Mouse (Mus musculus): ENCODE measurements at regions not wholly inside any gene's neighbourhood (a gene's known extent, or its start where the extent isn't known, plus 50 kb on each side); places are given as distances from the start of the nearest gene placed in this dataset.

DNA sequence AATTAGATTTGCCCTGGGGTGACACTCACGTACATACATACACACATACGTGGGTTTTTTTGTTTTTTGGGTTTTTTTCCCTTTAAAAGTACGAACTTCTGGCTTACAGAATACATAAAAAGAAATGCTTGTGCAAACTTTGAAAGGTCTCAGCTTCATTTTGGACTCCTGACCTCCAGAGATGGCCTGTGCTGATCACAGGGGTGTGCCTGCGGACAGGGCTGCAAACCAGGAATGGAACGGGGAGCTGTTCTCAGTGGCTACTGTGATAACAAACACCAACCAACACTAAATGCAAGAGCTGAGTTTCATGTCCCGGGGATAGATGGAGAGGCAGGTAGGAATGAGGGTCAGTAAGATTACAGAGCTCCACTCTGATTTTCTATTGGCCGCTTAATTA lies 134.3 kb upstream of the Man2a1 start:
- no peak overlapping the region for H3K4me3 ChIP-seq (replicated peaks)
- H3K4me1 ChIP-seq: no peaks in the 10 kb centered on the region
- WGBS: 65% methylated on average over 7 of the region's 7 CpGs
- no peaks in the 10 kb centered on the region for H3K9me3 ChIP-seq
- no peak overlapping the region for H3K4me2 ChIP-seq
- no peaks in the 10 kb centered on the region for H3K27me3 ChIP-seq (replicated peaks)
- H3K9ac ChIP-seq: no peak overlapping the region
- no peak for ATAC-seq (ENCODE audit: insufficient read depth, low FRiP score, low read depth)
- no peaks in the 10 kb centered on the region for H3K36me3 ChIP-seq
- no peak overlapping the region for H3K27ac ChIP-seq

DNA sequence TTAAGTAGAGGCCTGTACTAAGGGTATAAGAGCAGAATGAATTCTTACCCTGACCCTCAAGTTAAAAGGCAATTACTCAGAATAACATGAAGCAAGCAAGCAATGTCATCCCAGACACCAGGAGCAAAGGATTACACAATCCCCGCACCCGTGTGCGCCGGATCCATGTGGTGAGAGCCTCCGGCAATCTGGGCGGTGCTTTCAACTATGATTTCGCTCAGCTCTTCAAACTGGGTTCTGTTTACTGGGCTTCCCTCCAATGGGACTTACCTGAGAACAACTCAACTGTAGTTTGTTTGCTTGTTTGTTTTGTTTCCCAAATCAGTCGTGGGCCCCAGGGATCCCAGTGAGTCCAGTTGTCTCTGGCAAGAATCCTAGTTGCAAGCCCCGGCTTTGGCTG lies 133.8 kb upstream of the Man2a1 start:
- WGBS: 72% methylated on average over 9 of the region's 9 CpGs
- H3K4me2 ChIP-seq: no peak overlapping the region
- no peaks in the 10 kb centered on the region for H3K27me3 ChIP-seq (replicated peaks)
- no peak overlapping the region for H3K4me3 ChIP-seq (replicated peaks)
- ATAC-seq (ENCODE audit: insufficient read depth, low FRiP score, low read depth): no peak
- H3K9me3 ChIP-seq: no peaks in the 10 kb centered on the region
- H3K27ac ChIP-seq: no peak overlapping the region
- H3K4me1 ChIP-seq: no peaks in the 10 kb centered on the region
- no peaks in the 10 kb centered on the region for H3K36me3 ChIP-seq
- no peak overlapping the region for H3K9ac ChIP-seq

DNA sequence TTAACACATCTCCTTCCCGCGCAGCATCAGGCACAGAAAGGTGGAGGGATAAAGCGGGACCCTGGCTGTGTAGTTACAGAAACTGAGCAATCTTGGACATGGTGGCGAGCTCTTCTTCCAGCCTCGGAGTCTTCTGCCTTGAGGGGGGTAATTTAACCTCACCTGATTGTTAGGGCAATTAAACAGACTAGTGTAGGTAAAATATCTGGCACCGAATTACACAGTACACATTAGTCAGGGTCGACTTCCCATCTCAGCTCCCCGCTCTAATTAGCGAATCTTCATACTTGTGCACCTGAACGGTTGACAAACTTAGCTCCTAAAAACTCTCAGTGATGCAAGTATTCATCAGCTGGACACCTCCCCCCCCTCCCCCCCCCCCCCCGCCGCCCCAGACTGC lies 133.2 kb upstream of the Man2a1 start:
- no peak for ATAC-seq (ENCODE audit: insufficient read depth, low FRiP score, low read depth)
- Histone ChIP-seq H3K9me3 (no peaks in the 10 kb centered on the region), H3K27ac (no peak overlapping the region), H3K4me3 (replicated peaks) (no peak overlapping the region), H3K4me2 (no peak overlapping the region), H3K9ac (no peak overlapping the region), H3K27me3 (replicated peaks) (no peaks in the 10 kb centered on the region), H3K4me1 (no peaks in the 10 kb centered on the region), H3K36me3 (no peaks in the 10 kb centered on the region)
- 80% methylated on average over 10 of the region's 12 CpGs for WGBS

DNA sequence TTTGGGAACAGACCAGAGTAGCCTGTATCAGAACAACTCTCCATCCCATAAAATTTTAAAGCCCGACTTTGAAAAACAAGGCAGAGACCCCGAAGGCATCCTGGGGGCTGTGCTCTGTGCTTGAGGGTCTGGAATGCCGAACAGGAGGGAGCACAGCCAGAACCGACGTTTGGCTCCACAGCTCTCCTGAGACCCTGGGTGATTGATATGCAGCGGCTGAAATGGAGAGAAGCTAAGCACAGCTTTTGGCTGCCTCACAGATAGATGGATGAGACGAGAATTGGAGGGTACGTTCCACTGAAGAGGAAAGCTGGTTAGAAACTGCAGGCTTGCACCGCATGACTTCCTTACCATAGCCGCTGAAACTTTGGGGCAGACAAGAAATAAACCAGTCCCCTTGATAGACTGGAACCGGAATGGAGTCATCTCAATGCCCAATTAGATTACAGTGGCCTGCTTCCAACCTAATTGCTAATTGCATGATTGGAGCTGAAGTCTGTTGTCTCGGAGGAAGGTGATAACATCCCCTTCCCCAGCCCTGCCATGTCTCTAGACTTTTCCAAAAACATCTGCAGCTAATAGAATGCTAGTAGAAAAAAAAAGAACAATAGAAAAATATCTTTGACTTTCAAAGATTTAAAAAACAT lies 130.7 kb upstream of the Man2a1 start:
- H3K27me3 ChIP-seq (replicated peaks): no peaks in the 10 kb centered on the region
- ATAC-seq (ENCODE audit: insufficient read depth, low FRiP score, low read depth): no peak; the same call in 1 of the 2 replicates
- H3K4me2 ChIP-seq: peak overlapping the region; percentile 21; the same call in 1 of the 2 replicates
- no peaks in the 10 kb centered on the region for H3K36me3 ChIP-seq
- WGBS: 33% methylated on average over 12 of the region's 12 CpGs
- H3K27ac ChIP-seq: no peak overlapping the region
- no peaks in the 10 kb centered on the region for H3K9me3 ChIP-seq
- no peak overlapping the region for H3K9ac ChIP-seq
- H3K4me3 ChIP-seq (replicated peaks): no peak overlapping the region
- no peaks in the 10 kb centered on the region for H3K4me1 ChIP-seq

DNA sequence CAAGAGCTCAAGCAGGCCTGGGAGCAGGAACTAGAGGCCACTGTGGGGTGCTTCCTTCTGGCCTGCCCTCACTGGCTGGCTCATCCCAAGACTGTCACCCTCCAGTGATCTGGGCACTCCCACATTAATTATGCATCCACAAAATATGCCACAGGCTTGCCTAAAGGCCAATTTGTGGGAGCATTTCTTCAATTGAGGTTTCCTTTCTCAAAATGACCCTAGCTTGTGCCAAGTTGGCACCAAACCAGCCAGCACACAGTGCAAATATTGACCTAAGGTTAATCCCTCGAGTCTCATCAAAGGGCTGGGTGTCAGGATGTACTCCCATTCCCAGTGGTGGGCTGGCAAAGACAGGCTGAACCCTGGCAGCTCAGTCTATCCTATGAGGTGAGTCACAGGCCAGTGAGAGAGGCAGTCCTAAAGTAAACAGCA lies 119.9 kb upstream of the Man2a1 start:
- no peaks in the 10 kb centered on the region for H3K27me3 ChIP-seq (replicated peaks)
- no peak for ATAC-seq (ENCODE audit: insufficient read depth, low FRiP score, low read depth)
- H3K27ac ChIP-seq: no peak overlapping the region
- 0 out of 2 replicates have a peak, but pooled peaks cover 3% of the 10 kb centered on the region for H3K4me1 ChIP-seq
- no peaks in the 10 kb centered on the region for H3K36me3 ChIP-seq
- no peaks in the 10 kb centered on the region for H3K9me3 ChIP-seq
- H3K4me3 ChIP-seq (replicated peaks): no peak overlapping the region
- 26% methylated on average over 1 of the region's 1 CpGs for WGBS
- H3K4me2 ChIP-seq: no peak overlapping the region
- no peak overlapping the region for H3K9ac ChIP-seq

DNA sequence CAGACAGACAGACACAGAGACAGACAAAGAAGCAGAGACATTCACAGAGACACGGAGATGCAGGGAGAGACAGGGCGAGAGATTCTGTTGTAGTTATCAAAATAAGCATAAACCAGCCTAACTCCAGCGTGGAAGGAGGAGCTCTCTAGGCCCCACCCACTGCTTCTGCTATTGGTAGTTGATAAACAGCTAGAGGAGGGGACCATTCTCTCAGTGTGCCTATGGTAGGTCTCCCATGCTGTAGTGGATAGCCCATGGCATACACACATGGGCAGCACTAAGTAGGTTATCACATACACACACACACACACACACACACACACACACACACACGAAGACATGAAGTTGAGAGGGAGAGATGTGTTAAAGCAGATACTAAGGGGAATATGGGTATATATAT lies 115.7 kb upstream of the Man2a1 start:
- Histone ChIP-seq H3K4me2 (no peak overlapping the region), H3K36me3 (no peaks in the 10 kb centered on the region), H3K27me3 (replicated peaks) (no peaks in the 10 kb centered on the region), H3K4me1 (0 out of 2 replicates have a peak, but pooled peaks cover 3% of the 10 kb centered on the region), H3K4me3 (replicated peaks) (no peak overlapping the region), H3K27ac (no peak overlapping the region), H3K9me3 (no peaks in the 10 kb centered on the region), H3K9ac (no peak overlapping the region)
- ATAC-seq (ENCODE audit: insufficient read depth, low FRiP score, low read depth): no peak
- 88% methylated on average over 4 of the region's 4 CpGs for WGBS

DNA sequence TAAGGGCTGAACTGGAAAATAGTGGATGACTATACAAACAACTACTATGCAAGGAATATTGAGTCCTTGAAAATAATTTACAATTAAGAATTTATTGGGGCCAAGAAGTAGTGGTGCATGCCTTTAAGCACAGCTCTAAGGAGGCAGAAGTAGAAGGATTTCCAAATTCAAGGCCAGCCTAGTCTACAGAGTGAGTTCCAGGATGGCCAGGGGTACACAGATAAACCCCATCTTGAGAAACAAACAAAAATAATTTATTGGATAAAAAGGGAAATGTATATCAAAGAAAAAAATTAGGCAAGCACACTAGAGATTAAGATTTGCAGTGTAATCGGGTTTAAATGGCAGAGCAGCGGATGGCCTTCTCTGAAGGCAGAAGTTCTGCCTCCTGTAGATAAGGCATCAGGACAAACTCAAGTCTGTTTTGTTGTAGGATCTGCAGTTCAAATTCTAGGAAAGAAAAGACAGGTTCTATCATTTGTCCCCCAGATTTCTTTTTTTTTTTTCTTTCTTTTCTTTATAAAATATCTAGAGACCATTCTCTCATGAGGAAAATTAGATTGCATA lies 110.7 kb upstream of the Man2a1 start:
- Histone ChIP-seq H3K9ac (no peak overlapping the region), H3K4me3 (replicated peaks) (no peak overlapping the region), H3K36me3 (no peaks in the 10 kb centered on the region), H3K4me2 (no peak overlapping the region), H3K4me1 (no peaks in the 10 kb centered on the region), H3K9me3 (no peaks in the 10 kb centered on the region), H3K27me3 (replicated peaks) (no peaks in the 10 kb centered on the region), H3K27ac (no peak overlapping the region)
- 84% methylated on average over 2 of the region's 2 CpGs for WGBS
- no peak for ATAC-seq (ENCODE audit: insufficient read depth, low FRiP score, low read depth)

DNA sequence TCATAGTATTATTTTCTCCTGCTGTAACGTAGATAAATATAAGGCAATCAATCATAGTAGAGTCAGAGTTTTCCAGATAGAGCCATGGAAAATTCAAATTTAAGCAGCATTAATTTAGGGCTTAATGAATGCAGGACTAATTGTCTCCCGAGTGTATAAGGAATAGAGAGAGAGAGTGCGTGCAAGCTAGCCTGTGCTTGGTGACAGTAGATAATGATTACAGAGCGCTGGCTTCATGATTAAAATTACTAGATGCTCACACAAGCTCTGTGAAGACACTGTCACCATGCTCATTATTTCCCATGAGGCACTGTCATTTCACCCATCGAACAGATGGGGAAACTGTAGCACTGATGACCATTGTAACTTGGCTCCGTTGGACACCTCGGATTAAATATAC lies 109.9 kb upstream of the Man2a1 start:
- Histone ChIP-seq H3K4me1 (no peaks in the 10 kb centered on the region), H3K27me3 (replicated peaks) (no peaks in the 10 kb centered on the region), H3K9ac (no peak overlapping the region), H3K27ac (no peak overlapping the region), H3K36me3 (no peaks in the 10 kb centered on the region), H3K9me3 (no peaks in the 10 kb centered on the region), H3K4me2 (no peak overlapping the region), H3K4me3 (replicated peaks) (no peak overlapping the region)
- WGBS: 89% methylated on average over 7 of the region's 7 CpGs
- ATAC-seq (ENCODE audit: insufficient read depth, low FRiP score, low read depth): no peak

DNA sequence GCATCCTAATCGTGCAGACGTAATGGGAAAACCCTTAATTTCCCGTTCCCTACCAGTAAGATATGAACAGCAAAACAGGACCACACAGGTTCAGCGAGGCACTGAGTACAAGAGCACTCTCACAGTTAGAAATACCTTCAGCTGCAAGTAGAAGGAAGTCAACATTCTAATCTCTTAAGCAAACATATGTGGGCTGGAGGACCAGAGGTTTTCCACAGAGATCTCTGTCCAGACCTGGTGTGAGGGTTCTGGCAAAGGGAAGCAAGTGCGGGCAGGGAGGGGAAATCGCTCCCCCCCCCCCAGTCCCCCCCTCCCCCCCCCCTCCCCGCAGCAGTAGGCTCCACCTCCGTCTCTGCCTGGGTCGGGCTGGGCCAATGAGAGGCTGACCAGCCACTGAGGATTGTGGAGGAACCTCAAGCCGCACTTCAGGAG lies 108.6 kb upstream of the Man2a1 start:
- Histone ChIP-seq H3K27me3 (replicated peaks) (no peaks in the 10 kb centered on the region), H3K27ac (no peak overlapping the region), H3K4me2 (0 out of 2 replicates have a peak overlapping the region, but pooled peaks have one; percentile 19), H3K4me1 (no peaks in the 10 kb centered on the region), H3K36me3 (no peaks in the 10 kb centered on the region), H3K9ac (no peak overlapping the region), H3K4me3 (replicated peaks) (no peak overlapping the region), H3K9me3 (no peaks in the 10 kb centered on the region)
- ATAC-seq (ENCODE audit: insufficient read depth, low FRiP score, low read depth): peak; percentile 92
- WGBS: 42% methylated on average over 8 of the region's 10 CpGs

DNA sequence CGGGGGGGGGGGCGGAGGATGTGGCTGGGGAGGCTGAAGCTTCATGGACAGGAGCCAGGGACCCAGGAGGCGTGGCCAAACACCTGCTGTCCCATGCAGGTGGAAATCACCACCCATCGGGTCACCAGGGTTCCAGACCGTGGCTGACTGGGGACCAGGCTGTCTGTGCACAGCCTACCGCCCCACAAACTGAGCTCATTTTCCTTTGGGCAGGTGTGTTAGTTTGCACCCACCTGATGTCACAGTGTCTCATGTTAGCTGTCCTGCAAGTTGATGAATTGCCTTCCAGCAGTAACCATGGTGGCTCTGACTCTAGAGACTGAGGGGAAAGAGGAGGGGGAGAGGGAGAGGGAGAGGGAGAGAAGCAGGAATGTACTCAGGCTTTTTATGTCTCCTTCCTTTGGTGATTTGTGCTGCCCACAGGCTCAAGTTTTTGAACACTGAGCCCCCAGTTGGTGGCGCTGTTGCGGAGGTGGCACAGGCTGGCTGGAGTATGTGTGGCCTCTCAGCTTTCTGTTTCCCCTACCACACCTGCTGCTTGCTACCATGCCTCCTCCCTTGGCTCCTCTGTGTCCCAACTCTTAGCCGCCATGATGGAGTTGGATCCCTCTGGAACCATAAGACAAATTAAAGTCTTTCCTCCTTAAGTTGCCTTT lies 107.8 kb upstream of the Man2a1 start:
- H3K27ac ChIP-seq: no peak overlapping the region
- H3K27me3 ChIP-seq (replicated peaks): no peaks in the 10 kb centered on the region
- no peak overlapping the region; the same call in 1 of the 2 replicates for H3K4me2 ChIP-seq
- no peaks in the 10 kb centered on the region for H3K9me3 ChIP-seq
- H3K4me1 ChIP-seq: no peaks in the 10 kb centered on the region
- ATAC-seq (ENCODE audit: insufficient read depth, low FRiP score, low read depth): no peak
- H3K4me3 ChIP-seq (replicated peaks): no peak overlapping the region
- H3K9ac ChIP-seq: no peak overlapping the region
- WGBS: 41% methylated on average over 7 of the region's 9 CpGs
- no peaks in the 10 kb centered on the region for H3K36me3 ChIP-seq

DNA sequence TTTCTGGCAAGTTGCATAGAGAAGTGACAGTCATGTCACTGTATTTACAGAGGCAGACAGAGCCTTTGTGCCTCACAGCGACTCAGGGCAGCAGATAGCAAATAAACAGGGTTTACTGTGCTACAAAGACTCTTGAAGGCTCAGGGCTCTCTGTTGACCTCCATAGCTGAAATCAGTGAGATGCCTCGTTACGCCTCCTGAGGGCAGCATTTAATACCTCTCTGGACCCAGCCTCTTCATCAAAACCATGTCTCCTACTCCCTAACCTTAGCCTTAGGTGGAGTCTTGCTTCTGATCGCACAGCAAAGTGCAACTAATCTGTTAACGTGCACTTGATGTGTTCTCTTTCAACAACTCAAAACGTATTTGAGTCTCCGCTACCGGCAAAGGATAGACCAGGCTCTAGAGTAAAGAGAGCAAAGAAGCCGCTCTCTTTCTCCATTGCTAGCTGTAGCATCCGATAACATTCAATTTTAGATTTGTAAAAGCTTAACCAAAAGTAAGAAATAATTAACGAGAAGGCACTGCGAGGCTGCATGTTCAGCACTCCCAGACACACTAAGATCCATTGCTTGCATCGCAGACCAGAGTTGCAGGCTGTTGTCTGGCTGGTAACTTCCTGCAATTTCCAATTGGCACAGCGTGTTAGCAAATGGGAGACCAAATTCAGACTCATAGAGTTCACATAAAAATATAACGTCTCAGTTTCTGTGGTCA lies 101.1 kb upstream of the Man2a1 start:
- H3K4me2 ChIP-seq: no peak overlapping the region
- H3K27ac ChIP-seq: no peak overlapping the region
- H3K36me3 ChIP-seq: no peaks in the 10 kb centered on the region
- H3K4me3 ChIP-seq (replicated peaks): no peak overlapping the region
- no peaks in the 10 kb centered on the region for H3K27me3 ChIP-seq (replicated peaks)
- ATAC-seq (ENCODE audit: insufficient read depth, low FRiP score, low read depth): no peak
- H3K9me3 ChIP-seq: no peaks in the 10 kb centered on the region
- H3K4me1 ChIP-seq: no peaks in the 10 kb centered on the region
- WGBS: 55% methylated on average over 15 of the region's 15 CpGs
- H3K9ac ChIP-seq: no peak overlapping the region

DNA sequence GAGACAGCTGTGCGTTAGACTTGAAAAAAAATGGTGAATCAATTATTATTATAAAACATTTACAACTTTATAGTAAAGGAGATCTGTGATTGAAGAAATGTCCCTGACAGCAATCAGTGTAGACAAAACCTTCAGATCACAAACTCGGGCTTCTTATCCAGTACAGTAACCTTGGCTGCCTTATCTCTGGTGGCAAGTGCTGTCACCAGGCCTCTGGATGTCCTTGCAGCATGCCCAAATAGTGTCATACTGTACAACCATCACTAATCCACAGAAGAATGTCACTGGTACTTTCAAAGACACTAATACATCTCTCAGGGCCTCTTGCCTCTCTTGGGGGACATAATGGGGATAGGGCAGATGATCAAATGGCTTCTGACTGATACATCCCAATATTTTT lies 98.2 kb upstream of the Man2a1 start:
- no peaks in the 10 kb centered on the region for H3K4me1 ChIP-seq
- no peak for ATAC-seq (ENCODE audit: insufficient read depth, low FRiP score, low read depth)
- WGBS: 80% methylated on average over 2 of the region's 2 CpGs

More for the DNA sequence above, 98.2 kb upstream of the Man2a1 start:
- no peaks in the 10 kb centered on the region for H3K27me3 ChIP-seq (replicated peaks)
- H3K4me2 ChIP-seq: no peak overlapping the region
- H3K36me3 ChIP-seq: no peaks in the 10 kb centered on the region
- no peaks in the 10 kb centered on the region for H3K9me3 ChIP-seq
- H3K4me3 ChIP-seq (replicated peaks): no peak overlapping the region
- H3K27ac ChIP-seq: no peak overlapping the region
- no peak overlapping the region for H3K9ac ChIP-seq

Measured in stomach, embryonic 15.5 days (tissue).